Mouse (Mus musculus) limb, embryonic 14.5 days (tissue): ENCODE results near the gene Nrap. TPM values are rescaled to one million over a fixed set of nuclear protein-coding genes. Genes with fewer than 3 reads are reported as not detected.

Source experiments
- ATAC-seq: fragments of 200-750 bp; cut with Nextera tagmentation; 2 replicates; pipeline ENCODE4 v1.8.0; 2017; ENCODE audit warnings: low read depth, moderate number of reproducible peaks, moderate TSS enrichment; ENCODE audit not compliant: low FRiP score
- DNase-seq: peaks from one replicate; pipeline ENCODE4 v3.0.0-alpha.2; 2015; ENCODE audit warnings: low spot score
- H3K27ac ChIP-seq: fragments of 300-500 bp; sonication (generic); replicated peaks from 2 replicates; pipeline ENCODE4 v1.5.1; 2014; ENCODE audit warnings: low read depth, mild to moderate bottlenecking, low read length, moderate library complexity, mixed read lengths
- H3K27me3 ChIP-seq: fragments of 300-500 bp; sonication (generic); 2 replicates; pipeline ENCODE4 v1.6.1; 2014; ENCODE audit warnings: low read length, mixed read lengths; ENCODE audit not compliant: control insufficient read depth, insufficient read depth
- H3K36me3 ChIP-seq: fragments of 300-500 bp; sonication (generic); 2 replicates; pipeline ENCODE4 v1.6.1; 2014; ENCODE audit warnings: mild to moderate bottlenecking, low read length, moderate library complexity, mixed read lengths; ENCODE audit not compliant: control insufficient read depth, insufficient read depth
- H3K4me1 ChIP-seq: fragments of 300-500 bp; sonication (generic); 2 replicates; pipeline ENCODE4 v1.6.1; 2014; ENCODE audit warnings: antibody characterized with exemption, low read length, mixed read lengths; ENCODE audit not compliant: control insufficient read depth, insufficient read depth
- H3K4me2 ChIP-seq: fragments of 300-500 bp; sonication (generic); replicated peaks from 2 replicates; pipeline ENCODE4 v1.6.1; 2014; ENCODE audit warnings: low read depth, mild to moderate bottlenecking, low read length, moderate library complexity; ENCODE audit not compliant: severe bottlenecking
- H3K4me3 ChIP-seq: fragments of 300-500 bp; sonication (generic); replicated peaks from 2 replicates; pipeline ENCODE4 v1.5.1; 2014; ENCODE audit warnings: low read length
- H3K9ac ChIP-seq: fragments of 300-500 bp; sonication (generic); 2 replicates; pipeline ENCODE4 v1.6.1; 2014; ENCODE audit warnings: mild to moderate bottlenecking, low read depth, low read length, moderate library complexity; ENCODE audit not compliant: severe bottlenecking
- H3K9me3 ChIP-seq: fragments of 300-500 bp; sonication (generic); 2 replicates; pipeline ENCODE4 v1.6.1; 2016; ENCODE audit warnings: low read length; ENCODE audit not compliant: control insufficient read depth
- POLR2A ChIP-seq: fragments of 200-500 bp; IDR thresholded peaks from 2 replicates; pipeline ENCODE4 v1.8.0; 2012; ENCODE audit warnings: inconsistent platforms, mild to moderate bottlenecking, moderate library complexity, borderline replicate concordance; ENCODE audit not compliant: insufficient read depth, insufficient read length; ENCODE audit errors: extremely low read depth
- WGBS: fragments of 180-500 bp; shearing (Covaris S2); extraction: QIAGEN DNeasy Blood & Tissue Kit; methylation state at CpG from one replicate; pipeline ENCODE4 v1.1.7; 2014; 5-methylcytosine and 5-hydroxymethylcytosine counted together
- polyA plus RNA-seq, 2 experiments: library from polyadenylated mRNA; depleted of rRNA in 1 of 2; stranded (reverse) in 1 of 2; unstranded in 1 of 2; fragments of >200 nt; fragmentation: Nextera tagmentation in 1 of 2; extraction: Ambion mirVana in 1 of 2; gene quantifications; 2 replicates each; pipeline versions ENCODE4 v1.2.1 to v1.2.3; 2012 to 2014

Nrap gene
- polyA plus RNA-seq, 2 experiments: 2.1 to 2.8 TPM

GRCm38 (mm10) chr19:56294654-56295399 lies 95.0 kb downstream of the Nrap start:
- Histone ChIP-seq H3K27ac (no peak overlapping the region), H3K4me1 (peaks cover 15% of the 10 kb centered on the region)
- 63% methylated on average over 7 of the region's 7 CpGs for WGBS

GRCm38 (mm10) chr19:56292335-56292734 lies 97.5 kb downstream of the Nrap start:
- 70% methylated on average over 9 of the region's 9 CpGs for WGBS
- DNase-seq: no peak

More at GRCm38 (mm10) chr19:56294654-56295399, 95.0 kb downstream of the Nrap start:
- Histone ChIP-seq H3K9me3 (no peaks in the 10 kb centered on the region), H3K9ac (no peak overlapping the region), H3K27me3 (no peaks in the 10 kb centered on the region), H3K4me2 (no peak overlapping the region), H3K4me3 (no peak overlapping the region), H3K36me3 (no peaks in the 10 kb centered on the region)
- no peak for TF ChIP-seq POLR2A
- ATAC-seq (peak; percentile 74), DNase-seq (peak; percentile 87)

DNA sequence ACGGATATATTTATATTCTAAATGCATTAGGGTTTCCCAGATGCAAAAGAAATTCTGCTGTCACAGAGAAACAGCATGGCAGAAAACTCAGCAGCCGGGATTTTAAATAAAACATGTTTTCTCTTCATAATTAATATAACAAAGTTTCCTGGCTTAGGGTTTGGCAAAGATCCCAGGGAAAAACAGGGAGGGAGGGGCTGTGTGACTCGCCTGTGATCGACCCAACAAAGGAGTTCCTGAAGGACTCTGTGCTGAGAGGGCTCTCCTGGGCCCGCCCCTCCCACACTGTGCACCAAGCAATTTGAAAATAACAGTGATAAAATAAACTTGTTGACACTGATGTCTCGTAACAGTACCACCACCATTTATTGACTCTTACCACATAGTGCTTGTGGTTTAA lies 97.9 kb downstream of the Nrap start:
- Histone ChIP-seq H3K27me3 (no peaks in the 10 kb centered on the region), H3K9ac (no peak overlapping the region), H3K4me1 (peaks cover 15% of the 10 kb centered on the region), H3K4me2 (no peak overlapping the region), H3K36me3 (no peaks in the 10 kb centered on the region), H3K27ac (no peak overlapping the region), H3K9me3 (no peaks in the 10 kb centered on the region), H3K4me3 (no peak overlapping the region)
- TF ChIP-seq POLR2A: no peak
- no peak for DNase-seq
- WGBS: 39% methylated on average over 6 of the region's 6 CpGs
- ATAC-seq: no peak

More at GRCm38 (mm10) chr19:56292335-56292734, 97.5 kb downstream of the Nrap start:
- Histone ChIP-seq H3K4me3 (no peak overlapping the region), H3K27me3 (no peaks in the 10 kb centered on the region), H3K27ac (no peak overlapping the region), H3K4me1 (peaks cover 15% of the 10 kb centered on the region), H3K9me3 (no peaks in the 10 kb centered on the region), H3K4me2 (no peak overlapping the region), H3K36me3 (no peaks in the 10 kb centered on the region), H3K9ac (no peak overlapping the region)
- TF ChIP-seq POLR2A: no peak
- ATAC-seq: no peak

DNA sequence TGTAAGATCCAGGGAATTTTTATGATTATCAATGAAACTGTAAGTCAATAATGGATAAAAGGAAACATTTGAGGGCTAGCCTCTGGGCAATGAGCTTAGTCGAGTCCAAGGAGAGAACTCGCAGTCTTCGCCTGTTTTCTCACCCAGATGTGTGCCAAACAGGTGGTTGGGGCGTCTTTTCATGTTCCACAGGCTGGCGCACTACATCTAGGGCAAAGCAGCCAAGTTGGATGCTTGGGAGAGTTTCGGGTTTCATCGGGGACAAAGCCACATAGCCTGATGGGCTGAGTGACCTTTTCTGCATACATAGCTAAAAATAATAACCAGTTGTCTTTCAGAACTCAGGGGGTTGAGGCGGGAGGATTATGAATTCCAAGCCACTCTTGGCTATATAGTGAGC lies 100.2 kb downstream of the Nrap start:
- no peak overlapping the region for H3K4me3 ChIP-seq
- H3K27me3 ChIP-seq: no peaks in the 10 kb centered on the region
- no peak for DNase-seq
- H3K9ac ChIP-seq: no peak overlapping the region
- 66% methylated on average over 8 of the region's 8 CpGs for whole genome bisulfite sequencing
- no peak overlapping the region for H3K27ac ChIP-seq
- H3K9me3 ChIP-seq: no peaks in the 10 kb centered on the region
- peaks cover 12% of the 10 kb centered on the region for H3K4me1 ChIP-seq
- H3K36me3 ChIP-seq: no peaks in the 10 kb centered on the region
- ATAC-seq: no peak
- no peak for TF ChIP-seq POLR2A
- no peak overlapping the region for H3K4me2 ChIP-seq

GRCm38 (mm10) chr19:56288436-56288835 lies 101.4 kb downstream of the Nrap start:
- ATAC-seq (no peak), DNase-seq (no peak)
- Histone ChIP-seq H3K4me1 (peaks cover 12% of the 10 kb centered on the region), H3K4me2 (no peak overlapping the region), H3K9ac (no peak overlapping the region), H3K27me3 (no peaks in the 10 kb centered on the region), H3K36me3 (no peaks in the 10 kb centered on the region), H3K27ac (no peak overlapping the region), H3K4me3 (no peak overlapping the region), H3K9me3 (no peaks in the 10 kb centered on the region)
- 89% methylated on average over 4 of the region's 4 CpGs for WGBS
- no peak for TF ChIP-seq POLR2A
